Mouse (Mus musculus): ENCODE measurements around the gene Mau2. TPM values are rescaled to one million over a fixed set of nuclear protein-coding genes. Genes with fewer than 3 reads are reported as not detected.
A peak's percentile ranks its signal among the peaks of the same experiment; 100 is the strongest.
"Not testable (repeated sequence)": the region's sequence is repeated elsewhere in the genome, so short reads cannot be mapped to it uniquely, and the experiment has no call there.

Mau2 gene
- total and polyA plus RNA-seq, 2 experiments from 2014 or later: 56.2 to 137 TPM

GRCm38 (mm10) chr8:70030255-70030654 lies 12.3 kb downstream of the Mau2 start:
- no peak overlapping the region for H3K9ac ChIP-seq
- no peak overlapping the region for H3K4me3 ChIP-seq (ENCODE audit: low read depth, low read length)
- no peak overlapping the region for H3K27ac ChIP-seq (ENCODE audit: low read depth, low read length)
- peaks cover 73% of the 10 kb centered on the region for H3K36me3 ChIP-seq (ENCODE audit: insufficient read depth)
- H3K4me1 ChIP-seq (ENCODE audit: insufficient read depth): no peaks in the 10 kb centered on the region
- 100% methylated on average over 1 of the region's 1 CpGs for WGBS
- DNase-seq (no peak), ATAC-seq (no peak)
- H3K27me3 ChIP-seq (ENCODE audit: insufficient read depth, low read length): no peaks in the 10 kb centered on the region
- no peaks in the 10 kb centered on the region for H3K9me3 ChIP-seq (ENCODE audit: low read length)
- TF ChIP-seq CTCF (IDR thresholded peaks at IDR 0.05; ENCODE audit: low read depth): no peak
- no peak overlapping the region for H3K4me2 ChIP-seq (ENCODE audit: low read depth)

GRCm38 (mm10) chr8:70026151-70026550 lies 16.4 kb downstream of the Mau2 start:
- Histone ChIP-seq H3K27me3 (ENCODE audit: insufficient read depth, low read length) (no peaks in the 10 kb centered on the region), H3K4me1 (ENCODE audit: insufficient read depth) (no peaks in the 10 kb centered on the region), H3K9ac (no peak overlapping the region), H3K4me3 (ENCODE audit: low read depth, low read length) (no peak overlapping the region), H3K36me3 (ENCODE audit: insufficient read depth) (peaks cover 98% of the 10 kb centered on the region), H3K9me3 (ENCODE audit: low read length) (no peaks in the 10 kb centered on the region), H3K27ac (ENCODE audit: low read depth, low read length) (no peak overlapping the region), H3K4me2 (ENCODE audit: low read depth) (no peak overlapping the region)
- WGBS: 100% methylated on average over 2 of the region's 2 CpGs
- ATAC-seq: no peak
- no peak for TF ChIP-seq CTCF (IDR thresholded peaks at IDR 0.05; ENCODE audit: low read depth)
- DNase-seq: no peak

GRCm38 (mm10) chr8:70023596-70023995 lies 18.9 kb downstream of the Mau2 start:
- WGBS: 44% methylated on average over 8 of the region's 8 CpGs
- H3K27ac ChIP-seq (ENCODE audit: low read depth, low read length): no peak overlapping the region

DNA sequence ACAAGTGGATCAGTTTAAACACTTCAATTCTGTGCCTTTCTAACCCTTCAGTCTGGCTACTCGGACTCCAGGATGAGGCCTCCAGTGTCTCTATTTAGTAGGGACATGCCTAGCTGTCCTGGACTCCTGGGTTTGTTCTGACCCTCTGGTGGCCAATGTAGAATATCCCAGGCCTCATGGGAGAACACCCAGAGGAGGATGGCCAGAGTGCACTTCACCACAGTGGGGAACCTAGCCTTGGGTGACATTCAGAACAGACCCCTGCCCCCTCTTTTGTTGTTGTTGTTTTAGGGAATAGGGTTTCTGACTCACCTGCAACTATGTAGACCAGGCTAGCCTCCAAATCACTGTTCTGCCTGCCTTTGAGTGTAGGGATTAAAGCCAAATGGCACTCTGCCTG lies 27.5 kb downstream of the Mau2 start:
- no peaks in the 10 kb centered on the region for H3K9me3 ChIP-seq (ENCODE audit: low read length)
- ATAC-seq (no peak), DNase-seq (no peak)
- H3K9ac ChIP-seq: no peak overlapping the region
- no peak overlapping the region for H3K27ac ChIP-seq (ENCODE audit: low read depth, low read length)
- no peak overlapping the region for H3K4me3 ChIP-seq (ENCODE audit: low read depth, low read length)
- no peaks in the 10 kb centered on the region for H3K4me1 ChIP-seq (ENCODE audit: insufficient read depth)
- H3K36me3 ChIP-seq (ENCODE audit: insufficient read depth): peaks cover 37% of the 10 kb centered on the region
- TF ChIP-seq CTCF (IDR thresholded peaks at IDR 0.05; ENCODE audit: low read depth): 0 out of 2 replicates have a peak, but pooled peaks have one; percentile 15
- no peaks in the 10 kb centered on the region for H3K27me3 ChIP-seq (ENCODE audit: insufficient read depth, low read length)
- 85% methylated on average over 1 of the region's 1 CpGs for WGBS
- no peak overlapping the region for H3K4me2 ChIP-seq (ENCODE audit: low read depth)

More at GRCm38 (mm10) chr8:70023596-70023995, 18.9 kb downstream of the Mau2 start:
- no peak for ATAC-seq
- TF ChIP-seq CTCF (IDR thresholded peaks at IDR 0.05; ENCODE audit: low read depth): no peak
- H3K9me3 ChIP-seq (ENCODE audit: low read length): no peaks in the 10 kb centered on the region
- peaks cover 100% of the 10 kb centered on the region for H3K36me3 ChIP-seq (ENCODE audit: insufficient read depth)
- no peak overlapping the region for H3K9ac ChIP-seq
- H3K27me3 ChIP-seq (ENCODE audit: insufficient read depth, low read length): no peaks in the 10 kb centered on the region
- H3K4me2 ChIP-seq (ENCODE audit: low read depth): no peak overlapping the region
- no peak overlapping the region for H3K4me3 ChIP-seq (ENCODE audit: low read depth, low read length)
- H3K4me1 ChIP-seq (ENCODE audit: insufficient read depth): no peaks in the 10 kb centered on the region
- DNase-seq: no peak

GRCm38 (mm10) chr8:70012763-70013162 lies 29.8 kb downstream of the Mau2 start:
- H3K4me1 ChIP-seq (ENCODE audit: insufficient read depth): no peaks in the 10 kb centered on the region
- no peak for TF ChIP-seq CTCF (IDR thresholded peaks at IDR 0.05; ENCODE audit: low read depth)
- H3K36me3 ChIP-seq (ENCODE audit: insufficient read depth): peaks cover 15% of the 10 kb centered on the region
- H3K9ac ChIP-seq: no peak overlapping the region
- H3K27ac ChIP-seq (ENCODE audit: low read depth, low read length): no peak overlapping the region
- no peak for DNase-seq
- ATAC-seq: peak; percentile 16; the same call in 1 of the 2 replicates
- H3K4me2 ChIP-seq (ENCODE audit: low read depth): no peak overlapping the region
- 90% methylated on average over 1 of the region's 1 CpGs for WGBS
- no peaks in the 10 kb centered on the region for H3K27me3 ChIP-seq (ENCODE audit: insufficient read depth, low read length)
- H3K9me3 ChIP-seq (ENCODE audit: low read length): no peaks in the 10 kb centered on the region
- no peak overlapping the region for H3K4me3 ChIP-seq (ENCODE audit: low read depth, low read length)

- H3K4me1 ChIP-seq (ENCODE audit: insufficient read depth): no peaks in the 10 kb centered on the region
- 75% methylated on average over 3 of the region's 3 CpGs for WGBS
- DNase-seq (no peak), ATAC-seq (0 out of 2 replicates have a peak, but pooled peaks have one; percentile 21)
- H3K27ac ChIP-seq (ENCODE audit: low read depth, low read length): no peak overlapping the region
- H3K9ac ChIP-seq: no peak overlapping the region
- no peak for TF ChIP-seq CTCF (IDR thresholded peaks at IDR 0.05; ENCODE audit: low read depth)
- no peak overlapping the region for H3K4me3 ChIP-seq (ENCODE audit: low read depth, low read length)
- peaks cover 10% of the 10 kb centered on the region for H3K36me3 ChIP-seq (ENCODE audit: insufficient read depth)
- no peak overlapping the region for H3K4me2 ChIP-seq (ENCODE audit: low read depth)
- no peaks in the 10 kb centered on the region for H3K9me3 ChIP-seq (ENCODE audit: low read length)
- H3K27me3 ChIP-seq (ENCODE audit: insufficient read depth, low read length): no peaks in the 10 kb centered on the region
Observed at GRCm38 (mm10) chr8:70012350-70012749, 30.2 kb downstream of the Mau2 start.

GRCm38 (mm10) chr8:70010796-70011195 lies 31.7 kb downstream of the Mau2 start:
- not testable (repeated sequence) for ATAC-seq; H3K9ac ChIP-seq; H3K27ac ChIP-seq (ENCODE audit: low read depth, low read length); DNase-seq; H3K4me1 ChIP-seq (ENCODE audit: insufficient read depth); H3K4me3 ChIP-seq (ENCODE audit: low read depth, low read length); H3K4me2 ChIP-seq (ENCODE audit: low read depth); H3K9me3 ChIP-seq (ENCODE audit: low read length); H3K36me3 ChIP-seq (ENCODE audit: insufficient read depth); H3K27me3 ChIP-seq (ENCODE audit: insufficient read depth, low read length)
- WGBS: 91% methylated on average over 14 of the region's 14 CpGs
- TF ChIP-seq CTCF (IDR thresholded peaks at IDR 0.05; ENCODE audit: low read depth): 0 out of 2 replicates have a peak, but pooled peaks have one; percentile 2

All from forebrain, postnatal 0 days (tissue).